Mouse (Mus musculus) spleen, adult 2 months (tissue): ENCODE results near the gene Haao.

Experiments
- CTCF ChIP-seq: fragments of 200-500 bp; IDR thresholded peaks from 2 replicates; pipeline ENCODE4 v1.5.1; 2011; ENCODE audit warnings: mild to moderate bottlenecking, inconsistent platforms; ENCODE audit not compliant: insufficient read depth, insufficient read length, insufficient replicate concordance; ENCODE audit errors: extremely low read depth
- POLR2A ChIP-seq: fragments of 200-500 bp; IDR thresholded peaks from 2 replicates; pipeline ENCODE4 v1.6.1; 2011; ENCODE audit warnings: low read depth, low read length, inconsistent platforms

DNA sequence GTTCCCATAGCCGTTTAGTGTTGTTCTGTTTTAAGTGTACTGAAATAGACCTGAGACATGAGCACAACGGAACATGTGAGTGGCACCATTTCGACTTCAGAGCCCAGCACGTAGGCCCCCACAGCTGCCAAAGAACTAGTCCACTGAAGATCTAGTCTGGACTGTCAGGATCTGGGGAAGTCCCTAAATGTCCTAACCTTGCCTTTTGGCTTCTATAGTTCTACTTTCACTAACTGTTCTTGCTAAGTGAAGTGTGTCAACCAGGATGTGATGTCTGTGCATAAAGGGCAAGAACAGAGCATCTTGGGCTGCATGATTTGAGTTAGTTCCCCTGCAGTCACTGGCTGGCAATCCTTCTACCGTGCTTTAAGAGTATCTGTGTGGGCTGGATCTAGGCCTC, 3.1 kb upstream of the Haao start:
- TF ChIP-seq CTCF, result no peak
- no peak; the same call in 1 of the 2 replicates for TF ChIP-seq POLR2A
